ENCODE assay signal across 10 mouse cellular contexts in genomic region chr10:31465840-31466541, GRCm38 (mm10). TPM values are rescaled to one million over a fixed set of nuclear protein-coding genes. Genes with fewer than 3 reads are reported as not detected.
A peak's percentile ranks its signal among the peaks of the same experiment; 100 is the strongest.
DNase-seq lines count a peak whose midpoint lies in the region; ATAC-seq and TF ChIP-seq lines count a peak whose summit lies in the region.
"Had no signal": no experiment of that assay in that cellular context is flagged by ENCODE, and none has a peak within 500 bp of the region (broad histone marks: within the 10 kb centered on the region; RNA-seq: fewer than 3 reads in every experiment).

No protein-coding gene starts in this region.

- ATAC-seq in hindbrain, embryonic 11.5 days (ENCODE audit: low FRiP score) = no peak
- ATAC-seq in lung, embryonic 14.5 days (ENCODE audit: insufficient read depth) = peak; percentile 80
- ATAC-seq in forebrain, embryonic 16.5 days = peak; percentile 79
- peak; percentile 66; the same call in 1 of the 2 replicates for ATAC-seq in neural tube, embryonic 15.5 days (ENCODE audit: low FRiP score)

- TF ChIP-seq CTCF in lung, embryonic 14.5 days (IDR thresholded peaks at IDR 0.05; ENCODE audit: low read depth) = peak; percentile 80

- 86% methylated on average over 6 of the region's 6 CpGs for WGBS in hindbrain, embryonic 11.5 days
- WGBS in hindbrain, embryonic 10.5 days = 89% methylated on average over 6 of the region's 6 CpGs
- 57% methylated on average over 6 of the region's 6 CpGs for WGBS in lung, embryonic 14.5 days
- WGBS in forebrain, embryonic 16.5 days = 69% methylated on average over 6 of the region's 6 CpGs
- 82% methylated on average over 6 of the region's 6 CpGs for WGBS in neural tube, embryonic 15.5 days

- H3K27me3 ChIP-seq in hindbrain, embryonic 11.5 days (ENCODE audit: control insufficient read depth, insufficient read depth, low read length) = no peaks in the 10 kb centered on the region
- no peaks in the 10 kb centered on the region for H3K27me3 ChIP-seq in hindbrain, embryonic 10.5 days (ENCODE audit: insufficient read depth, poor library complexity, severe bottlenecking)
- no peaks in the 10 kb centered on the region for H3K27me3 ChIP-seq in lung, embryonic 14.5 days (ENCODE audit: insufficient read depth, low read length)
- no peaks in the 10 kb centered on the region for H3K27me3 ChIP-seq in forebrain, embryonic 16.5 days (replicated peaks; ENCODE audit: control insufficient read depth, insufficient read depth, low read length)
- no peaks in the 10 kb centered on the region for H3K27me3 ChIP-seq in neural tube, embryonic 15.5 days (replicated peaks)
- H3K27me3 ChIP-seq: megakaryocyte, embryonic 14.5 days had no signal

- H3K36me3 ChIP-seq in hindbrain, embryonic 11.5 days (ENCODE audit: control insufficient read depth, insufficient read depth, low read length) = no peaks in the 10 kb centered on the region
- H3K36me3 ChIP-seq in hindbrain, embryonic 10.5 days = no peaks in the 10 kb centered on the region
- no peaks in the 10 kb centered on the region for H3K36me3 ChIP-seq in lung, embryonic 14.5 days (ENCODE audit: insufficient read depth)
- no peaks in the 10 kb centered on the region for H3K36me3 ChIP-seq in forebrain, embryonic 16.5 days (ENCODE audit: control insufficient read depth, insufficient read depth)
- H3K36me3 ChIP-seq in neural tube, embryonic 15.5 days = no peaks in the 10 kb centered on the region

- no peaks in the 10 kb centered on the region for H3K4me1 ChIP-seq in hindbrain, embryonic 11.5 days (replicated peaks; ENCODE audit: control insufficient read depth, insufficient read depth, low read length)
- no peaks in the 10 kb centered on the region for H3K4me1 ChIP-seq in hindbrain, embryonic 10.5 days (replicated peaks)
- no peaks in the 10 kb centered on the region for H3K4me1 ChIP-seq in lung, embryonic 14.5 days (ENCODE audit: insufficient read depth)
- H3K4me1 ChIP-seq in forebrain, embryonic 16.5 days (replicated peaks; ENCODE audit: control insufficient read depth, insufficient read depth, low read length) = 0 out of 2 replicates have a peak, but pooled peaks cover 2% of the 10 kb centered on the region
- H3K4me1 ChIP-seq in neural tube, embryonic 15.5 days = no peaks in the 10 kb centered on the region

- peak; percentile 8 for DNase-seq in hindbrain, embryonic 11.5 days (ENCODE audit: low spot score)
- DNase-seq in hindbrain, embryonic 10.5 days (ENCODE audit: low spot score) = no peak
- peak; percentile 83 for DNase-seq in lung, embryonic 14.5 days
- no peak for DNase-seq in lung, adult 18-20 months
- no peak for DNase-seq in spleen, postnatal 14 days (ENCODE audit: low spot score in 2 of 2)
- no peak for DNase-seq in heart, adult 11 months
- DNase-seq: kidney, adult 18-20 months had no signal

- H3K4me2 ChIP-seq in hindbrain, embryonic 11.5 days (replicated peaks; ENCODE audit: low read depth, low read length) = no peak overlapping the region
- no peak overlapping the region for H3K4me2 ChIP-seq in lung, embryonic 14.5 days
- no peak overlapping the region for H3K4me2 ChIP-seq in forebrain, embryonic 16.5 days (ENCODE audit: low read length)
- H3K4me2 ChIP-seq in neural tube, embryonic 15.5 days = no peak overlapping the region

- H3K4me3 ChIP-seq in hindbrain, embryonic 11.5 days (ENCODE audit: low read depth, low read length) = no peak overlapping the region
- no peak overlapping the region for H3K4me3 ChIP-seq in hindbrain, embryonic 10.5 days
- no peak overlapping the region for H3K4me3 ChIP-seq in lung, embryonic 14.5 days (ENCODE audit: low read depth, low read length)
- H3K4me3 ChIP-seq in forebrain, embryonic 16.5 days (replicated peaks; ENCODE audit: low read length) = no peak overlapping the region
- H3K4me3 ChIP-seq in neural tube, embryonic 15.5 days (replicated peaks) = no peak overlapping the region

- H3K9me3 ChIP-seq in hindbrain, embryonic 11.5 days (ENCODE audit: control insufficient read depth, low read length) = no peaks in the 10 kb centered on the region
- H3K9me3 ChIP-seq in hindbrain, embryonic 10.5 days = no peaks in the 10 kb centered on the region
- H3K9me3 ChIP-seq in lung, embryonic 14.5 days (ENCODE audit: low read depth, low read length) = no peaks in the 10 kb centered on the region
- no peaks in the 10 kb centered on the region for H3K9me3 ChIP-seq in forebrain, embryonic 16.5 days (ENCODE audit: control insufficient read depth, low read length)
- H3K9me3 ChIP-seq in neural tube, embryonic 15.5 days (replicated peaks) = no peaks in the 10 kb centered on the region

- no peak overlapping the region for H3K9ac ChIP-seq in hindbrain, embryonic 11.5 days (ENCODE audit: low read depth, low read length)
- H3K9ac ChIP-seq in lung, embryonic 14.5 days = no peak overlapping the region
- no peak overlapping the region for H3K9ac ChIP-seq in forebrain, embryonic 16.5 days (replicated peaks; ENCODE audit: low read depth, low read length)
- H3K9ac ChIP-seq in neural tube, embryonic 15.5 days (replicated peaks) = no peak overlapping the region

- no peak overlapping the region for H3K27ac ChIP-seq in hindbrain, embryonic 11.5 days (ENCODE audit: low read depth, low read length)
- H3K27ac ChIP-seq in hindbrain, embryonic 10.5 days = no peak overlapping the region
- H3K27ac ChIP-seq in lung, embryonic 14.5 days (ENCODE audit: low read depth) = no peak overlapping the region
- H3K27ac ChIP-seq in forebrain, embryonic 16.5 days (ENCODE audit: low read length) = no peak overlapping the region
- no peak overlapping the region for H3K27ac ChIP-seq in neural tube, embryonic 15.5 days (replicated peaks)

RNA-seq across cellular contexts. Expression of gene Tpd52l1, which starts 20.2 kb away (rescaled TPM):
- polyA plus RNA-seq in hindbrain, embryonic 11.5 days (2014; fragmentation: Nextera tagmentation; extraction: Ambion mirVana) = 37.3 and 39.2 TPM in 2 replicates
- polyA plus RNA-seq in hindbrain, embryonic 10.5 days (2016; fragmentation: Nextera tagmentation; extraction: Ambion mirVana) = 28.3 and 28.5 TPM in 2 replicates
- polyA plus RNA-seq in lung, embryonic 14.5 days (2014; fragmentation: Nextera tagmentation; extraction: Ambion mirVana) = 25.6 and 27.7 TPM in 2 replicates
- 17.3 and 19.8 TPM in 2 replicates for polyA plus RNA-seq in forebrain, embryonic 16.5 days (2015; fragmentation: Nextera tagmentation; extraction: Ambion mirVana)
- 38.5 and 42.6 TPM in 2 replicates for polyA plus RNA-seq in neural tube, embryonic 15.5 days (2015; fragmentation: Nextera tagmentation; extraction: Ambion mirVana)

Comparison
In these comparisons a context has a peak if more than half of its experiments do, and no peak if none do; other contexts are left out.
1. DNase-seq: peak in hindbrain, embryonic 11.5 days (single experiment) and lung, embryonic 14.5 days (single experiment); none in hindbrain, embryonic 10.5 days (single experiment), lung, adult 18-20 months (0 of 2), spleen, postnatal 14 days (0 of 2) and heart, adult 11 months (single experiment).